Mouse (Mus musculus): ENCODE measurements around the gene Mypop.

Mypop gene

DNA sequence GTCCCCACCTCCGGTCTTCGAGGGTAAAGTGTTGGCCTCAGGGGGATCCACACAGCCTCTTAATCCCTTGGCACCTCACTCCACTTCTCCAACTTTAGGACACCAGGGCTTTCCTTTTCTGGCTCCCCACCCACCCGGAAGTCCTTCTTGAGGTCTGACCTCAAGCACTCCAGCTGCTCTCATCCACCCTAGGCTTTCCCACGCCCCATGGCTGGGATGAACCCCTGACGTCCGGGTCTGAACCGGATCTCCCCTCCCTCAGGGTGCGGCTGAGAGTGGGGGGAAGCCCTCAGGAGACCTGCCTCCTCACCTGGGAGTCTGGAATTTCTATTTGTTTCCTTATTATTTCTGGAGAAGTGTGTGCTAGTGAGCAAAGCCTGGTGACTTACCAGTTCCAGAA lies 30.0 kb downstream of the Mypop start:
- DNase-seq (ENCODE audit: low read depth): no peak

DNA sequence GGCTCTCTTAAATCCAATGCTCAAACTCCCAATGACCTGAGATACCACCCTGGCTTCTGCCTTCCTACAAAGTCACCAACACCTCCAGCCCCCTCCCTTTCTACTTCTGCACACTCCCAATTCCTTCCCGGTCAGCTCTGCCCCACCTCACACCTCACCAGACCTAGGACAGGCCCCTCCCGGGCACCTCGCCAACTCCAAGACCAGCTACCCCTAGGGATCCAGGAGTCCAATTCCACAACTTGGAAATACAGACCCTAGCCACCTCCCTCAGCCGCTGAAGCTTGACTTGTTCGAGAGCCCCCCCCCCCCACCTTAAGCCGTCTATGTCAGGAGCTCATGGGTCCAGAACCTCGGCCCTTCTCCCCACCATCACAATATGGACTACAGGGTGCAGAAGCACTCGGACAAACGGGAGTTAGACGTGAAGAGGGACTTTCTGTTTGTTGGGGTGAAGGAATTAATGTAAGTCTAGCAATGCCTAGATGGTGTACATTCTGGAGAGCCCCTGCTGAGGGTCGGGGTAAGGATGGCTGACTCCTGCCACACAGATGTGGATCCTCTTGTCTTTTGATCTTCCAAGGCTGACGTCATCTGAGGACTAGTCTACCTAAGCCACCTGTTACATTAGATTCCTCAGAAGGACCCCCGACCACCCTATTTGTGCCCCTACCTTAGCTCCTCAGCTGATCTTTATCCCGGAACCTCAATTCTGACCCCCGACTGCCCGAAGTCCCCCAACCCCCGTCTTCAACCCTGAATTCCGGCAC lies 31.3 kb downstream of the Mypop start:
- no peak for DNase-seq (ENCODE audit: low read depth)

DNA sequence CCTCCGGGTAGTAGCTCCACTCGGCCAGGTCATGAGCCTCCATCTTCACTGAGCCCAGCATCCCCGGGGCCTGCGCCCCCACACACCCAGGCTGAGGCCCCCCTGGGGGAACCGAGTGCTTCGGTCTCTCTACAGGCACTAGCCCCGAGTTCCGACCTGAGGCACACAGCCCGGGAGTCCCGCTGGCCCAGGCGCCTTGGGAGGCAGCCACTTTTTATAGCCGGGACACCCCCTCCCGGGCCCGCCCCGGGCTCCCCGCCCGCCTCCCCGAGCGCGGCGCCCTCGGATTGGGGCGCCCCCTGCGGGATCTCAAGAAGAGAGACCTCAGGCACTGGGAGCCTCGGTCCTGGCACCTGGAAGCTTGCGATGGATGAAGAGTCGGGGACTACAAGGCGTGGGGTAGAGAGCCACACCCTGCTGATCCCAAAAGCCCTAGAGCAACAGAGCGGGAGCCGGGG lies 32.3 kb downstream of the Mypop start, which contains the start of gene Foxa3:
Foxa3 (minus strand) TSS at position 182 of the 458 bp plus-strand sequence.
- DNase-seq (ENCODE audit: low read depth): peak; percentile 85

DNA sequence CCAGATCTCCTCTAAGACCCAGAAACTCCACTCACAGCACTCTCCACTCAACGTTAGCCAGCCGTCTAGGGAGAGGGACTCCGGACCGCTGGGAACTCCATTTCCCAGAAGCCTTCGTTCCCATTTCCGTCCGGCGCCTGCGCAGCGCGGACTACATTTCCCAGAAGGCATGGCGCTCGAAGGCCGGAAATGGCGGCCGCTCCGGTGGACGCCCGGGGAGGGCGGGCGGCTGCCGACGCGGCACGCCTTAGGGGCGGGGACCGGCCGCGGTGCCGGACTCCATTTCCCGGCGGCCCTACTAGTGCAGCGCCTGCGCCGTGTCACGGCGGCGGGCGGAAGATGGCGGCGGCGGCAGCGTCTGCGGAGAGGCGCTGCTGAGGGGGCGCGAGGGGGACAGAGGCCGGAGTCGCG lies 33.1 kb downstream of the Mypop start, which contains the start of gene Sympk:
Sympk (plus strand) TSS at position 282 of the 411 bp plus-strand sequence.
- DNase-seq (ENCODE audit: low read depth): peak; percentile 97

DNA sequence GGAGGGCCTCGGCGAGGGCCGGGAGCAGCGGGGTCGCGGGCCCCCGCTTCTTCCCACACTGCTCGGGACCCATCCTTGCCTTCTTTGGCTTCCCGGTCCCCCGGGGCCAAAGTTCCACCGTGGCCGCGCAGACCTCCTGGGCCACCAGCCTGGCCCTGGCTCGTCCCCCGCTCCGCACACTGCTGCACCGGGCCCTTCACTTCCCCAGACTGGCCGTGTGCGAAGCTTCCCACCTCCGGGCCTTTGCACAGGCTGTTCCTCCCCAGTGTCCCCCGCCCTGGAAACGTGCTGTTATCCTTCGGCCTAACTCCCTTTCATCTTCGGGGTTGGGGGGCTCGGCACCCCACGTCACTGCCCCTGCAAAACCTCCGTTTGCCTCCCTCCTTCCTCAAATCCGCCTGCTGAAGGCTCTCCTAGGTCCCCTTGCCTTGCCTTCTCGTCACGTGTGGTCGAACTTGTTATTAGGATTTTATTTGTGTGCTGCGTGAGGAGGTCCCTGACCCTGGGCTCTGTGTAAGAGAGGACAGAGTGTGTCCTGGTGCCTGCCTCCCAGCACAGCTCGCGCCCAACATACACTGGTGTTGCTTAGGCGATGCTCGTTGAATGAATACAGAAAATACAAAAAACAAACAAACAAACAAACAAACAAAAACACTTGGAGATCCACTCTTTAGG lies 33.7 kb downstream of the Mypop start:
- peak; percentile 53 for DNase-seq (ENCODE audit: low read depth)

- DNase-seq (ENCODE audit: low read depth): no peak
Measured at GRCm38 (mm10) chr7:19028067-19028466, 37.0 kb downstream of the Mypop start.

- peak; percentile 73 for DNase-seq (ENCODE audit: low read depth)
Measured at GRCm38 (mm10) chr7:19029084-19029653, 38.1 kb downstream of the Mypop start.

- DNase-seq (ENCODE audit: low read depth): no peak
Measured at GRCm38 (mm10) chr7:19031641-19032040, 40.6 kb downstream of the Mypop start.

DNA sequence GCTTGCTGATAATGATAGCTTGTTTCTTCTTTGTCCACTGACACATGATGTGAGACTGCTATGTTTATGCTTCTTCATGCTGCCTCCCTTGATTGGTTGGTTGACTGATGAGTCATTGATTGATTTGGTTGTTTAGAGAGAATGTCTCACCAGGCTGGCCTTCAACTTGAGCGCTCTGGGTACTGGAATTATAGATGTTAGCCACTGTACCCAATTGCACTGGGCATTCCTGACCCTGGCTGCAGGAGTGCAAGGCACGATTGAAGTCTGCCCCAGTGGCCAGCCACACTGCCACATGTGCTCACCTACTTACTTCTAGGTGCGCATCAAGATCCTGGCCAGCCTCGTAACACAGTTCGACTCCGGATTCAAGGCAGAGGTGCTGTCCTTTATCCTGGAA lies 53.6 kb downstream of the Mypop start:
- no peak for DNase-seq (ENCODE audit: low read depth)

DNA sequence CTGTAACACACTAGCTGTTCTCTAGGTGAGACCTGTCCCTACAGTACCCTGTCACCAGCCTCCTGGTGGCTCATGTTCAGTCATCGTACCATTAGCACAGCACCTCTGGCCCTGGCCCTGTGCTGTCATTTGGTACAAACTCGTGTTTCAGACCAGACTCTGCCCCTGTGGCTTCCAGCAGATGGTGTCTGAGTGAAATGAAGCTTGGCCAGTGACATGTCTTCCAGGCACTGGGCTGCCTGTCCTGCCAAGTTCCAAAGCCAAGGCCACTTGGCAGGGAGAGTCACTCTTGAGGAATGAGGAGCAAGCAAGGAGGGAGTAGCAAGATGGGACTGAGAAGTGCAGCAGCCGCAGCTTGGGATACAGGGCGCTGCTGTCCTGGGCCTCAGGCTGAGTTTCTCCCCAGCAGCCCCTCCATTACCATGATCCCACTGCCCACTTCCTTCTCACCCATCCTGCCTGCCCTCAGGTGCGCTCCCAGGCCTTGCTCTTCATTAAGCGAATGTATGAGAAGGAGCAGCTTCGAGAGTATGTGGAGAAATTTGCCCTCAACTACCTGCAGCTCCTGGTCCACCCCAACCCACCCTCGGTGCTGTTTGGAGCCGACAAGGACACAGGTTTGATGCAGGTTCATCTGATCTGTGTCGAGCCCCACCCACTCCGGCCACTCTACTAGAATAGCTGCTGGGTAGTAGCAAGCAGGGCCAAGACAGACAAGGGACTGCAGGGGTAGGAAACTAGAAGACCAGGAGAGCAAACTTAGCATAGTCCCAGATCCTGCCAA lies 55.4 kb downstream of the Mypop start:
- DNase-seq (ENCODE audit: low read depth): no peak

DNA sequence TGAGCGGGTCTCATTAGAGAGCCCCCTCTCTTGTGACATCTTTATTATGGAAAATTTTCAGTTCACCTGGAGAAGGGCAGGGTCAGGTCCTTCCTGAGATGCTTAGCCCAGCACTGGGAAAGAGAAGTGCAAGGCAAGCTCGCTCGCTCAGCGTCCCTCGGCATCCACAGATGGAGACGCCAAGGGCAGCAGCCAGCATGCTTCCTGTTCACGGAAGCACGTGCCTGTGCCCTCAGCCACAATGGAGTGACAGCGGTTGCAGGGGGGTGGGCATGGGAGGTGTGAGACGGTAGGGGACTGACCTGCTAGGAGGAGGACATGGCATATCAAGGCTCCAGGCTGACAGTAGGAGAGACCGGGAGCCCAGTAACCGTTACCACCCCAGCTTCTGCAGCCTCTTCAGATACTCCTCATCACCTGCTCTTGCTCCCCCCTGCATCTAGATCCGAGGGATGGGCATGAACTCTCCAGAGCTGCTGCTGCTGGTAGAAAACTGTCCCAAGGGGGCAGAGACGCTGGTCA lies 57.0 kb downstream of the Mypop start:
- DNase-seq (ENCODE audit: low read depth): no peak

DNA sequence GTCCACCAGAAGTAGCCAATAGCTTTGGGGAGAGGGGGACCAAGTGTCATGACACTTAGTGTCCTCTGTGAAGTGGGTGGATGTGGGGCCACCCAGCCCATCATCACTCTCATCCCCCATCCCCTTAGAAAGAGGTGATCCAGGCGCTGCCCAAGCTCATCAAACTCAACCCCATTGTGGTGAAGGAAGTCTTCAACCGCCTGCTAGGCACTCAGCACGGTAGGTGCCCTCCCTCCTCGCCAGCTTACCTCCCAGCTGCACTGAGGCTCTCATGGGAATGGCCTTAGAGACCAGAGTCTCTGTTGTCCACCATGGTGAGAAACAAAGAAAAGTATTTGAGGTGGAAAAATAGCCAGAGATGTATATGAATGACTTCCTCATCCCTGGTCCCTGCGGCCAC lies 58.2 kb downstream of the Mypop start:
- DNase-seq (ENCODE audit: low read depth): no peak

- DNase-seq (ENCODE audit: low read depth): no peak
Measured at GRCm38 (mm10) chr7:19050172-19050571, 59.1 kb downstream of the Mypop start.

DNA sequence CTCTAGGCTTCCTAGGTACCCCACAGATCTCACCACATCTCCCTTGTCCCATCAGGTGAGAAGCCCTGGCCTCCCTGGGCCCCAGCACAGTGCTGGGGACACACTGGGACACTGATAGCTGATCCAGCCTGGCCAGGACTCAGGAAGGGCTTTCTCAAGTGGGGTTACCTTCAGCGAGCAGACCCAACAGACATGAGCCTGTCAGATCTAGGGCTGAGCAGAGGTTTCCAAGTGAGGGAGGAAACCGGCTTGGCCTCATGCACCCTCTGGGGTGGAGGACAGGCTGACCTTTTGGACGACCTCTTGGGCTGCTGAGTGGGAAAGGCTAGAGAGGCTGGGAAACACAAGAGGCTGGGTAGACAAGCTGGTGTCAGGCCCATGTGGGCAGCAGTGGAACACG lies 60.1 kb downstream of the Mypop start:
- no peak for DNase-seq (ENCODE audit: low read depth)

Data from induced T-regulatory cell, adult 2 months (primary cell).